Mouse (Mus musculus) liver, adult 2 months (tissue): ENCODE measurements at regions not wholly inside any gene's neighbourhood (a gene's known extent, or its start where the extent isn't known, plus 50 kb on each side); places are given as distances from the start of the nearest gene placed in this dataset.

Experiments used
- CTCF ChIP-seq: fragments of 200-500 bp; IDR thresholded peaks from 2 replicates; pipeline ENCODE4 v1.5.1; 2011; ENCODE audit warnings: low read depth, low read length, control low read depth
- POLR2A ChIP-seq: fragments of 200-500 bp; IDR thresholded peaks from 2 replicates; pipeline ENCODE4 v1.6.1; 2011; ENCODE audit warnings: low read length, control low read depth; ENCODE audit not compliant: insufficient read depth; ENCODE audit errors: extremely low read depth

DNA sequence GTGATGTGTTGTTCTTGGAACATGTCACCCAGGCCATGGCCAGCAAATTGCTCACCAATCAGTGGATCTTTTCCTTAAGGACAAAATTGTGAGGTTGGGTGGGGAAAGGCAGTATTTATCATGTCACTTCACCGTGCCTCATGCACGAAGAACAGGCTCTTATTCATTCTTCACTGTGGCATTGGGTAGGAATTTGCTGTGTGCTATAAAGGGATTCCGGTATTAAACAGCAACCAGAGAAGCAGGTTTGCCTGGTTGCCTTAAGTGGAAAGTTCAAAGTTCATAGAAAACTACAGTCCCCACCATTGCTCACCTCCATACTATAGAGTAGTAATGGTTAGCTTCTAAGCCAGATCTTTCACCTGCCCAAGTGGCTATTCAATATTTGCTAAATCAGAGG lies 270.8 kb downstream of the Pax3 start:
- no peak for TF ChIP-seq POLR2A
- no peak for TF ChIP-seq CTCF
